Mouse (Mus musculus): ENCODE measurements at regions not wholly inside any gene's neighbourhood (a gene's known extent, or its start where the extent isn't known, plus 50 kb on each side); places are given as distances from the start of the nearest gene placed in this dataset.

GRCm38 (mm10) chr8:10788496-10789200, 219.6 kb downstream of the Irs2 start:
- no peak for ATAC-seq (ENCODE audit: low read depth)
- peak; percentile 45 for DNase-seq (ENCODE audit: low spot score)
- Histone ChIP-seq H3K4me1 (ENCODE audit: control insufficient read depth, insufficient read depth, low read length) (peaks cover 7% of the 10 kb centered on the region), H3K36me3 (ENCODE audit: control insufficient read depth, insufficient read depth, low read length) (no peaks in the 10 kb centered on the region), H3K27me3 (replicated peaks; ENCODE audit: control insufficient read depth, insufficient read depth, low read length) (no peaks in the 10 kb centered on the region), H3K9ac (ENCODE audit: low read depth, low read length) (no peak overlapping the region), H3K9me3 (ENCODE audit: control insufficient read depth, low read length) (no peaks in the 10 kb centered on the region), H3K27ac (replicated peaks; ENCODE audit: low read depth, low read length) (no peak overlapping the region), H3K4me2 (ENCODE audit: low read depth, low read length) (no peak overlapping the region), H3K4me3 (ENCODE audit: low read depth, low read length) (no peak overlapping the region)
- WGBS, result 54% methylated on average over 8 of the region's 8 CpGs

GRCm38 (mm10) chr8:10785801-10786200, 222.5 kb downstream of the Irs2 start:
- ATAC-seq (ENCODE audit: low read depth) (no peak), DNase-seq (ENCODE audit: low spot score) (peak; percentile 10)
- Histone ChIP-seq H3K27me3 (replicated peaks; ENCODE audit: control insufficient read depth, insufficient read depth, low read length) (no peaks in the 10 kb centered on the region), H3K27ac (replicated peaks; ENCODE audit: low read depth, low read length) (no peak overlapping the region), H3K4me3 (ENCODE audit: low read depth, low read length) (no peak overlapping the region), H3K9me3 (ENCODE audit: control insufficient read depth, low read length) (no peaks in the 10 kb centered on the region), H3K4me2 (ENCODE audit: low read depth, low read length) (no peak overlapping the region), H3K4me1 (ENCODE audit: control insufficient read depth, insufficient read depth, low read length) (peaks cover 7% of the 10 kb centered on the region), H3K9ac (ENCODE audit: low read depth, low read length) (no peak overlapping the region), H3K36me3 (ENCODE audit: control insufficient read depth, insufficient read depth, low read length) (no peaks in the 10 kb centered on the region)
- 60% methylated on average over 4 of the region's 4 CpGs for WGBS

GRCm38 (mm10) chr8:10785311-10785710, 222.9 kb downstream of the Irs2 start:
- Histone ChIP-seq H3K27ac (replicated peaks; ENCODE audit: low read depth, low read length) (no peak overlapping the region), H3K9ac (ENCODE audit: low read depth, low read length) (no peak overlapping the region), H3K36me3 (ENCODE audit: control insufficient read depth, insufficient read depth, low read length) (no peaks in the 10 kb centered on the region), H3K4me3 (ENCODE audit: low read depth, low read length) (no peak overlapping the region), H3K4me2 (ENCODE audit: low read depth, low read length) (no peak overlapping the region), H3K4me1 (ENCODE audit: control insufficient read depth, insufficient read depth, low read length) (peaks cover 7% of the 10 kb centered on the region), H3K9me3 (ENCODE audit: control insufficient read depth, low read length) (no peaks in the 10 kb centered on the region), H3K27me3 (replicated peaks; ENCODE audit: control insufficient read depth, insufficient read depth, low read length) (no peaks in the 10 kb centered on the region)
- DNase-seq (ENCODE audit: low spot score) (no peak), ATAC-seq (ENCODE audit: low read depth) (no peak)
- 97% methylated on average over 4 of the region's 4 CpGs for WGBS

- Histone ChIP-seq H3K9me3 (ENCODE audit: control insufficient read depth, low read length) (no peaks in the 10 kb centered on the region), H3K27me3 (replicated peaks; ENCODE audit: control insufficient read depth, insufficient read depth, low read length) (no peaks in the 10 kb centered on the region), H3K4me2 (ENCODE audit: low read depth, low read length) (no peak overlapping the region), H3K36me3 (ENCODE audit: control insufficient read depth, insufficient read depth, low read length) (no peaks in the 10 kb centered on the region), H3K9ac (ENCODE audit: low read depth, low read length) (no peak overlapping the region), H3K4me3 (ENCODE audit: low read depth, low read length) (no peak overlapping the region), H3K4me1 (ENCODE audit: control insufficient read depth, insufficient read depth, low read length) (peaks cover 7% of the 10 kb centered on the region), H3K27ac (replicated peaks; ENCODE audit: low read depth, low read length) (no peak overlapping the region)
- ATAC-seq (ENCODE audit: low read depth), result no peak
- WGBS, result 41% methylated on average over 1 of the region's 1 CpGs
- no peak for DNase-seq (ENCODE audit: low spot score)
These were observed 223.8 kb downstream of the Irs2 start for GRCm38 (mm10) chr8:10784481-10784880.

GRCm38 (mm10) chr8:10781860-10782259, 226.4 kb downstream of the Irs2 start:
- no peak overlapping the region for H3K9ac ChIP-seq (ENCODE audit: low read depth, low read length)
- no peak overlapping the region for H3K4me2 ChIP-seq (ENCODE audit: low read depth, low read length)
- no peak for DNase-seq (ENCODE audit: low spot score)
- 94% methylated on average over 6 of the region's 6 CpGs for WGBS
- H3K4me3 ChIP-seq (ENCODE audit: low read depth, low read length), result no peak overlapping the region
- no peaks in the 10 kb centered on the region for H3K9me3 ChIP-seq (ENCODE audit: control insufficient read depth, low read length)
- no peak overlapping the region for H3K27ac ChIP-seq (replicated peaks; ENCODE audit: low read depth, low read length)
- no peaks in the 10 kb centered on the region for H3K4me1 ChIP-seq (ENCODE audit: control insufficient read depth, insufficient read depth, low read length)
- no peaks in the 10 kb centered on the region for H3K27me3 ChIP-seq (replicated peaks; ENCODE audit: control insufficient read depth, insufficient read depth, low read length)
- ATAC-seq (ENCODE audit: low read depth), result no peak
- H3K36me3 ChIP-seq (ENCODE audit: control insufficient read depth, insufficient read depth, low read length), result no peaks in the 10 kb centered on the region

GRCm38 (mm10) chr8:10779636-10780035, 228.6 kb downstream of the Irs2 start:
- H3K36me3 ChIP-seq (ENCODE audit: control insufficient read depth, insufficient read depth, low read length), result no peaks in the 10 kb centered on the region
- no peak overlapping the region for H3K9ac ChIP-seq (ENCODE audit: low read depth, low read length)
- 83% methylated on average over 7 of the region's 7 CpGs for WGBS
- H3K27ac ChIP-seq (replicated peaks; ENCODE audit: low read depth, low read length), result no peak overlapping the region
- no peaks in the 10 kb centered on the region for H3K27me3 ChIP-seq (replicated peaks; ENCODE audit: control insufficient read depth, insufficient read depth, low read length)
- no peak overlapping the region for H3K4me3 ChIP-seq (ENCODE audit: low read depth, low read length)
- H3K9me3 ChIP-seq (ENCODE audit: control insufficient read depth, low read length), result no peaks in the 10 kb centered on the region
- no peak for DNase-seq (ENCODE audit: low spot score)
- no peak for ATAC-seq (ENCODE audit: low read depth)
- H3K4me1 ChIP-seq (ENCODE audit: control insufficient read depth, insufficient read depth, low read length), result no peaks in the 10 kb centered on the region
- H3K4me2 ChIP-seq (ENCODE audit: low read depth, low read length), result no peak overlapping the region

- no peaks in the 10 kb centered on the region for H3K27me3 ChIP-seq (replicated peaks; ENCODE audit: control insufficient read depth, insufficient read depth, low read length)
- H3K9me3 ChIP-seq (ENCODE audit: control insufficient read depth, low read length), result no peaks in the 10 kb centered on the region
- H3K36me3 ChIP-seq (ENCODE audit: control insufficient read depth, insufficient read depth, low read length), result no peaks in the 10 kb centered on the region
- no peak overlapping the region for H3K9ac ChIP-seq (ENCODE audit: low read depth, low read length)
- no peak for DNase-seq (ENCODE audit: low spot score)
- no peak overlapping the region for H3K4me3 ChIP-seq (ENCODE audit: low read depth, low read length)
- WGBS, result 53% methylated on average over 8 of the region's 8 CpGs
- H3K4me2 ChIP-seq (ENCODE audit: low read depth, low read length), result no peak overlapping the region
- H3K4me1 ChIP-seq (ENCODE audit: control insufficient read depth, insufficient read depth, low read length), result no peaks in the 10 kb centered on the region
- no peak for ATAC-seq (ENCODE audit: low read depth)
- H3K27ac ChIP-seq (replicated peaks; ENCODE audit: low read depth, low read length), result no peak overlapping the region
These were observed 232.9 kb downstream of the Irs2 start for GRCm38 (mm10) chr8:10775202-10776010.

- ATAC-seq (ENCODE audit: low read depth), result no peak
- Histone ChIP-seq H3K4me2 (ENCODE audit: low read depth, low read length) (no peak overlapping the region), H3K9me3 (ENCODE audit: control insufficient read depth, low read length) (no peaks in the 10 kb centered on the region), H3K27me3 (replicated peaks; ENCODE audit: control insufficient read depth, insufficient read depth, low read length) (no peaks in the 10 kb centered on the region), H3K9ac (ENCODE audit: low read depth, low read length) (no peak overlapping the region), H3K4me3 (ENCODE audit: low read depth, low read length) (no peak overlapping the region), H3K27ac (replicated peaks; ENCODE audit: low read depth, low read length) (no peak overlapping the region), H3K36me3 (ENCODE audit: control insufficient read depth, insufficient read depth, low read length) (no peaks in the 10 kb centered on the region), H3K4me1 (ENCODE audit: control insufficient read depth, insufficient read depth, low read length) (no peaks in the 10 kb centered on the region)
- WGBS, result 77% methylated on average over 3 of the region's 3 CpGs
- no peak for DNase-seq (ENCODE audit: low spot score)
These were observed 233.5 kb downstream of the Irs2 start for GRCm38 (mm10) chr8:10774778-10775177.

GRCm38 (mm10) chr8:10768181-10768580, 240.1 kb downstream of the Irs2 start:
- ATAC-seq (ENCODE audit: low read depth), result no peak
- DNase-seq (ENCODE audit: low spot score), result no peak
- 64% methylated on average over 4 of the region's 4 CpGs for WGBS
- H3K36me3 ChIP-seq (ENCODE audit: control insufficient read depth, insufficient read depth, low read length), result no peaks in the 10 kb centered on the region
- no peak overlapping the region for H3K4me2 ChIP-seq (ENCODE audit: low read depth, low read length)
- no peak overlapping the region for H3K27ac ChIP-seq (replicated peaks; ENCODE audit: low read depth, low read length)
- H3K9ac ChIP-seq (ENCODE audit: low read depth, low read length), result no peak overlapping the region
- H3K4me3 ChIP-seq (ENCODE audit: low read depth, low read length), result no peak overlapping the region
- H3K4me1 ChIP-seq (ENCODE audit: control insufficient read depth, insufficient read depth, low read length), result no peaks in the 10 kb centered on the region
- H3K9me3 ChIP-seq (ENCODE audit: control insufficient read depth, low read length), result no peaks in the 10 kb centered on the region
- H3K27me3 ChIP-seq (replicated peaks; ENCODE audit: control insufficient read depth, insufficient read depth, low read length), result no peaks in the 10 kb centered on the region
